Mouse (Mus musculus) myocyte (in vitro differentiated cells): Measurements from ENCODE around the gene Dnajc2. TPM values are rescaled to one million over a fixed set of nuclear protein-coding genes. Genes with fewer than 3 reads are reported as not detected.

Experiments
- H3K27me3 ChIP-seq: one replicate; pipeline ENCODE4 v1.6.1; 2011; ENCODE audit not compliant: control insufficient read depth, insufficient read depth, insufficient read length
- H3K36me3 ChIP-seq: one replicate; pipeline ENCODE4 v1.6.1; 2011; ENCODE audit not compliant: control insufficient read depth, insufficient read depth
- H3K4me2 ChIP-seq: one replicate; pipeline ENCODE4 v1.6.1; 2011; ENCODE audit warnings: low read depth, control low read depth
- H3K4me3 ChIP-seq: one replicate; pipeline ENCODE4 v1.5.1; 2011; ENCODE audit warnings: mild to moderate bottlenecking, control low read depth, moderate library complexity
- H3K79me2 ChIP-seq: one replicate; pipeline ENCODE4 v1.6.1; 2011; ENCODE audit not compliant: control insufficient read depth, insufficient read depth
- H3ac ChIP-seq: one replicate; pipeline ENCODE4 v1.6.1; 2011; ENCODE audit not compliant: control insufficient read depth, insufficient read length
- CEBPB ChIP-seq: IDR thresholded peaks from 2 replicates; pipeline ENCODE4 v1.6.1; 2011; ENCODE audit warnings: mild to moderate bottlenecking, moderate library complexity; ENCODE audit not compliant: poor library complexity, insufficient read depth, severe bottlenecking
- E2F4 ChIP-seq: IDR thresholded peaks from one replicate; pipeline ENCODE4 v1.6.1; 2011; ENCODE audit warnings: mild to moderate bottlenecking, control low read depth, moderate library complexity; ENCODE audit not compliant: insufficient read depth
- MAX ChIP-seq: IDR thresholded peaks from one replicate; pipeline ENCODE4 v1.6.1; 2011; ENCODE audit warnings: low read depth, mild to moderate bottlenecking, control low read depth
- MYOD1 ChIP-seq, 3 experiments: IDR thresholded peaks; one replicate each; pipeline ENCODE4 v1.6.1; 2011; ENCODE audit warnings: control low read depth in 2 of 3, low read depth in 2 of 3, mild to moderate bottlenecking in 2 of 3, moderate library complexity in 1 of 3; ENCODE audit not compliant: insufficient read length in 2 of 3, control insufficient read depth in 1 of 3
- MYOG ChIP-seq, 3 experiments: IDR thresholded peaks; one replicate each; pipeline ENCODE4 v1.6.1; 2011; ENCODE audit warnings: control low read depth in 2 of 3, low read depth in 2 of 3, mild to moderate bottlenecking in 2 of 3; ENCODE audit not compliant: insufficient read length in 2 of 3, control insufficient read depth in 1 of 3, insufficient read depth in 1 of 3
- POLR2A ChIP-seq: IDR thresholded peaks from one replicate; pipeline ENCODE4 v1.6.1; 2011; ENCODE audit warnings: low read depth, mild to moderate bottlenecking, control low read depth, moderate library complexity; ENCODE audit not compliant: insufficient read length
- POLR2AphosphoS2 ChIP-seq: IDR thresholded peaks from one replicate; pipeline ENCODE4 v1.6.1; 2011; ENCODE audit warnings: low read depth, control low read depth; ENCODE audit not compliant: insufficient read length
- REST ChIP-seq: IDR thresholded peaks from one replicate; pipeline ENCODE4 v1.6.1; 2011; ENCODE audit warnings: mild to moderate bottlenecking, control low read depth, moderate library complexity; ENCODE audit not compliant: insufficient read depth, insufficient read length
- SRF ChIP-seq: IDR thresholded peaks from one replicate; pipeline ENCODE4 v1.6.1; 2011; ENCODE audit warnings: low read depth; ENCODE audit not compliant: control insufficient read depth, insufficient read length
- TCF12 ChIP-seq: IDR thresholded peaks from one replicate; pipeline ENCODE4 v1.6.1; 2011; ENCODE audit warnings: mild to moderate bottlenecking, control low read depth; ENCODE audit not compliant: poor library complexity, insufficient read depth, severe bottlenecking
- TCF3 ChIP-seq: IDR thresholded peaks from one replicate; pipeline ENCODE4 v1.6.1; 2011; ENCODE audit warnings: low read depth, control low read depth; ENCODE audit not compliant: insufficient read length
- USF1 ChIP-seq: IDR thresholded peaks from one replicate; pipeline ENCODE4 v1.6.1; 2011; ENCODE audit warnings: low read depth, mild to moderate bottlenecking, control low read depth, moderate library complexity
- polyA plus RNA-seq: library from polyadenylated mRNA; unstranded; fragments of >200 nt; fragmentation: generic; extraction: Trizol; gene quantifications from one replicate; pipeline ENCODE4 v1.2.1, GENCODE M21; 2012; ENCODE audit warnings: missing spikeins

The Dnajc2 gene
- polyA plus RNA-seq, 1 experiment, result 15.4 TPM

DNA sequence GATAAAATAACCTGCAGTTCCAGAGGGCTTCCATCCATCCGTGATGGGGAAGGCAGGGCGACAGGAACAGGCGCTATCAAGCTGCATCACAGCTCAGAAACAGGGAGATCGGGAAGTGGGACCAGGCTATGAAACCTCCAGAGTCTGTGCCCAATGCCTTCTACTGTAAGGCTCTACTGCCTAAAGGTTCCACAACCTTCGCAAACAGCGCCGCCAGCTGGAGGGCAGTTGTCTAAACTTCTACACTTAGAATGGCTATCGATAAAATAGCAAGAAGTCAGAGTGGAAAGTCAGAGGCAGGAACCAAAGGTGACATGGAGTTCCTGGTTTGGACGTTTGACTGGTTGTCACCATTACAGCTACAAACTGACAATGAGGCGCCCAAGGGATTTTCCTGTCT, 49.5 kb downstream of the Dnajc2 start:
- no peak overlapping the region for H3ac ChIP-seq
- no peak overlapping the region for H3K4me2 ChIP-seq
- H3K79me2 ChIP-seq, result peaks cover 14% of the 10 kb centered on the region
- H3K27me3 ChIP-seq, result no peaks in the 10 kb centered on the region
- peaks cover 6% of the 10 kb centered on the region for H3K36me3 ChIP-seq
- TF ChIP-seq SRF (no peak), E2F4 (no peak), POLR2AphosphoS2 (no peak), TCF3 (no peak), MYOG (IDR thresholded peaks at IDR 0.05; ENCODE audit: control insufficient read depth in 1 of 3, insufficient read depth in 1 of 3, insufficient read length in 2 of 3, low read depth in 2 of 3) (no peak), CEBPB (no peak), POLR2A (no peak), USF1 (no peak), TCF12 (no peak), REST (no peak), MYOD1 (IDR thresholded peaks at IDR 0.05; ENCODE audit: control insufficient read depth in 1 of 3, insufficient read length in 2 of 3, low read depth in 2 of 3) (no peak), MAX (no peak)
- H3K4me3 ChIP-seq, result no peak overlapping the region

GRCm38 (mm10) chr5:21735100-21735499, 50.0 kb downstream of the Dnajc2 start:
- no peaks in the 10 kb centered on the region for H3K27me3 ChIP-seq

DNA sequence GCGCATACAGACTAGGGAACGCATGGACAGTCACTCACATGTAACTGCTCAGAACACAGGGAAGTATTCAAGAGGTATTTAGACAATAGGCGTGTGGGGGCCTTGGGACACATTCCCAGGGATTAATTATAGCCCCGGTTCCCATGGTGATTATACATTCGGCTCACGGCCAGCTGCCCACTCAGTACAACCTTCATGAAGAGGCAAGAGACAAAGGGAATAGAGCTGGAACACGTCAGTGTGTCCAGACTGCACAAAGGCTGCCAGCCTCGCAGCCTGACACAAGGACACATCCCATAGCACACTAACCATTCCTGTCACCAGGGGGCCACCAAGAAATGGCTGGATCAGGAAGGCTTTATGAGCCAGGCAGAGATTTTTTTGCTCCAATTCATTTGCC, 52.1 kb downstream of the Dnajc2 start:
- H3ac ChIP-seq, result no peak overlapping the region
- no peaks in the 10 kb centered on the region for H3K36me3 ChIP-seq
- no peak overlapping the region for H3K4me3 ChIP-seq
- peak overlapping the region; percentile 16 for H3K4me2 ChIP-seq
- TF ChIP-seq MYOD1 (IDR thresholded peaks at IDR 0.05; ENCODE audit: control insufficient read depth in 1 of 3, insufficient read length in 2 of 3, low read depth in 2 of 3) (peak in 1 of 3 experiments; percentile 3), POLR2A (peak; percentile 33), TCF12 (no peak), POLR2AphosphoS2 (no peak)
- no peaks in the 10 kb centered on the region for H3K27me3 ChIP-seq
- peaks cover 8% of the 10 kb centered on the region for H3K79me2 ChIP-seq

More at GRCm38 (mm10) chr5:21735100-21735499, 50.0 kb downstream of the Dnajc2 start:
- Histone ChIP-seq H3K79me2 (peaks cover 14% of the 10 kb centered on the region), H3K4me3 (no peak overlapping the region), H3K4me2 (no peak overlapping the region), H3K36me3 (peaks cover under 1% of the 10 kb centered on the region), H3ac (no peak overlapping the region)
- TF ChIP-seq USF1, result no peak
- no peak for TF ChIP-seq MYOG (IDR thresholded peaks at IDR 0.05; ENCODE audit: control insufficient read depth in 1 of 3, insufficient read depth in 1 of 3, insufficient read length in 2 of 3, low read depth in 2 of 3)
- no peak for TF ChIP-seq E2F4
- no peak for TF ChIP-seq TCF3
- TF ChIP-seq SRF, result no peak
- TF ChIP-seq POLR2A, result no peak
- no peak for TF ChIP-seq MYOD1 (IDR thresholded peaks at IDR 0.05; ENCODE audit: control insufficient read depth in 1 of 3, insufficient read length in 2 of 3, low read depth in 2 of 3)
- no peak for TF ChIP-seq MAX
- no peak for TF ChIP-seq TCF12
- no peak for TF ChIP-seq CEBPB
- no peak for TF ChIP-seq REST
- no peak for TF ChIP-seq POLR2AphosphoS2

DNA sequence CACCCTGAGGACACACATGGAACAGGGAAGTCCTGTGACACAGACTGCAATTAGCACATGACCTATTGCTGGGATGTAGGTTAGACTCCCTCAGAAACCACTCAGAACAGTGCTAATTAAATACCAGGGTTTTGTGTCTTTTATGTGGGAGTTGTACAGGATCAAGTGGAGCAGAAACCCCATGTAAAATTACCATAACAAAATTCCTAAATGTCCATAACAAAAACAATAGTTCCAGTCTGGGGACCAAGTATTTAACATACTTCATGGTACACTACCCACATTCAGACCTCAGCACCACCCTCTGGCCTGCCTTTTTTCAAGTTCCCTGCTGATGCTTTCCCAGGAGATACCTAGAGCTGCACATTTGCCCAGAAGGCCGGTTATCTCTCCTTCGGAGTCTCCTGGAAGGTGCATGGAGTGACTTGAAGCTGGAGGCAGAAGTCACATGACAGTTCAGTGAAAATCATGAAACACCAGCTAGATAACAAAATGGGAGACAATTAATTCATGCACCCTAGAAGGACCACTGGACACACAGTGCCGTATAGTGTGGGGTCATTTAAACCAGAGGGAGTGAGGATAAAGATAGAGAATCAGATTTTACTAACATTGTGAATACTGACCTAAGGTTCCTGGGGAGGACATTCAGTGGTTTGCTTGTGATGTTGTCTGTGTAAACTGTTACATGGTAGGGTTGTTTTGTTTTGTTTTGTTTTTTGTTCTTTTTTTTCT, 52.7 kb downstream of the Dnajc2 start:
- Histone ChIP-seq H3K79me2 (peaks cover 2% of the 10 kb centered on the region), H3K4me2 (peak overlapping the region; percentile 16), H3K27me3 (no peaks in the 10 kb centered on the region), H3K36me3 (no peaks in the 10 kb centered on the region), H3K4me3 (no peak overlapping the region), H3ac (no peak overlapping the region)
- peak; percentile 1 for TF ChIP-seq USF1
- TF ChIP-seq TCF12, result no peak
- TF ChIP-seq SRF, result no peak
- TF ChIP-seq REST, result no peak
- TF ChIP-seq POLR2AphosphoS2, result no peak
- TF ChIP-seq MAX, result no peak

GRCm38 (mm10) chr5:21729107-21729506, 55.9 kb downstream of the Dnajc2 start:
- H3ac ChIP-seq, result no peak overlapping the region
- no peaks in the 10 kb centered on the region for H3K27me3 ChIP-seq
- no peaks in the 10 kb centered on the region for H3K79me2 ChIP-seq
- no peak overlapping the region for H3K4me3 ChIP-seq
- TF ChIP-seq POLR2A (no peak), E2F4 (no peak), MYOD1 (IDR thresholded peaks at IDR 0.05; ENCODE audit: control insufficient read depth in 1 of 3, insufficient read length in 2 of 3, low read depth in 2 of 3) (no peak), CEBPB (no peak), USF1 (no peak), TCF12 (no peak), POLR2AphosphoS2 (no peak), SRF (no peak), MYOG (IDR thresholded peaks at IDR 0.05; ENCODE audit: control insufficient read depth in 1 of 3, insufficient read depth in 1 of 3, insufficient read length in 2 of 3, low read depth in 2 of 3) (no peak), MAX (no peak), REST (no peak), TCF3 (no peak)
- no peak overlapping the region for H3K4me2 ChIP-seq
- H3K36me3 ChIP-seq, result no peaks in the 10 kb centered on the region
